Mouse (Mus musculus) gastrocnemius, adult 2 months (tissue): Measurements from ENCODE around the gene Plpp2. TPM values are rescaled to one million over a fixed set of nuclear protein-coding genes. Genes with fewer than 3 reads are reported as not detected.
A peak's percentile ranks its signal among the peaks of the same experiment; 100 is the strongest.

Experiments used
- DNase-seq: peaks from one replicate; pipeline ENCODE4 v3.0.0; 2022
- H3K27ac ChIP-seq: fragments of 200-600 bp; 2 replicates; pipeline ENCODE4 v1.8.1; 2022; ENCODE audit warnings: mild to moderate bottlenecking
- H3K4me3 ChIP-seq: fragments of 200-600 bp; 2 replicates; pipeline ENCODE4 v1.8.1; 2022; ENCODE audit warnings: mild to moderate bottlenecking, moderate library complexity
- CTCF ChIP-seq: fragments of 200-600 bp; IDR thresholded peaks from 2 replicates; pipeline ENCODE4 v1.8.1; 2022; ENCODE audit warnings: antibody characterized with exemption, mild to moderate bottlenecking, moderate library complexity
- intact Hi-C: fragments of 180-260 bp; cut with DNase I; formaldehyde crosslinking; loops from one replicate; pipeline ENCODE4 v1.15.1; 2025
- total RNA-seq, 2 experiments: library from RNA; stranded (reverse); gene quantifications; 2 replicates each; pipeline ENCODE4 v1.2.3; 2021

The Plpp2 gene
- total RNA-seq, 2 experiments from 2014 or later, result 0.71 to 0.73 TPM

DNA sequence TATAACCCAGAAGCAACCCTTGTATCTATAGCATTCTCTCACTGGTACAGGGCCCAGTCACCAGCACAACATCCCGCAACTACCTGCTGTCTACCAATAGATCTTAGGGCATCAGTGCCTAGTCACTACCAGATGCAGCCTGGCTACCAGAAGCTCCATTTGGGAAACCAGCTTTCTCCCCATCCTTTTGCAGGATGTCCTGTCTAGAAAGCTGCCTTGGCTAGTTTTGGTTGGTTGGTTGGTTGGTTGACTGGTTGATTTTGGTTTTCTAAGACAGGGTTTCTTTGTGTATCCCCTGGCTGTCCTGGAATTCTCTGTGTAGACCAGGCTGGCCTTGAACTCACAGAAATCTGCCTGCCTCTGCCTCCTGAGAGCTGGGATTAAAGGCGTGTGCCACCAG, 26.1 kb upstream of the Plpp2 start:
- Histone ChIP-seq H3K27ac (no peak overlapping the region), H3K4me3 (no peak overlapping the region)
- TF ChIP-seq CTCF, result no peak
- intact Hi-C loops, result no loop called here
- DNase-seq, result no peak

DNA sequence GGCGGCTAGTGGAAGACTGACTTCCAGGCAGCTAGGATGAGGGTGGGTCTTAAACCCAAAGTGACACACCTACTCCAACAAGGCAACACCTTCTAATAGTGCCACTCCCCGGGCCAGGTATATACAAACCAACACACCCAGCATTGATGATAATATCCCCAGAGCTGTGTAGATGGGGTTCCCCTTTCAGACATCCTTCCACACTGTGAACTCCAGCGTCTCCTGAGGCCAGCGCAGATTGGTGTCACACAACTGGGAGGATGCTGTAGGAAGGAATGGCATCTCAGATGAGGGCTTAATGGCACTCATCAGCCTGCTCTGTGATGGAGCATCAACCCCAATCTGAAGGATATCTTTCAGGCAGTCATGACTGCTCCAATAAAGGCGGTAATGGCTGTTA, 23.9 kb upstream of the Plpp2 start:
- no peak for TF ChIP-seq CTCF
- intact Hi-C loops, result no loop called here

DNA sequence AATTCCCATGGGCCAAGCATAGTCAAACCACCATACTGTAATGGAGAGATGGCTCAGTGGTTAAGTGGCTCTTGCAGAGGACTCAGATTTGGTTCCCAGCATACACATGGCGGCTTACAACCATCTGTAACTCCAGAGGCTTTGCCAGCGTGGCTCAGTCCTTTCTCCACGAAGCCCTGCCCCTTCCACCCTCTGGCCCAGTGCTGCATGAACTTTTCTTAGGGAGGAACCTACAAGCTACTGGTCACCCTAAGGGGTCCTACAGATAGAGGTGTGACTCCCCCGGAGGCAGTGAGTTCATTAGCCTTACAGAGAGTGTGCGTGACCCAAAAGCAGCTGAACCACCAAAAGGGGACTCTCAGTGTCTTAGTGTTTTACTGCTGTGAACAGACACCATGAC, 23.4 kb upstream of the Plpp2 start:
- intact Hi-C loops, result no loop called here
- Histone ChIP-seq H3K27ac (no peak overlapping the region), H3K4me3 (no peak overlapping the region)
- no peak for DNase-seq
- TF ChIP-seq CTCF, result no peak

More for the DNA sequence above, 23.9 kb upstream of the Plpp2 start:
- H3K4me3 ChIP-seq, result no peak overlapping the region
- no peak for DNase-seq
- H3K27ac ChIP-seq, result no peak overlapping the region

DNA sequence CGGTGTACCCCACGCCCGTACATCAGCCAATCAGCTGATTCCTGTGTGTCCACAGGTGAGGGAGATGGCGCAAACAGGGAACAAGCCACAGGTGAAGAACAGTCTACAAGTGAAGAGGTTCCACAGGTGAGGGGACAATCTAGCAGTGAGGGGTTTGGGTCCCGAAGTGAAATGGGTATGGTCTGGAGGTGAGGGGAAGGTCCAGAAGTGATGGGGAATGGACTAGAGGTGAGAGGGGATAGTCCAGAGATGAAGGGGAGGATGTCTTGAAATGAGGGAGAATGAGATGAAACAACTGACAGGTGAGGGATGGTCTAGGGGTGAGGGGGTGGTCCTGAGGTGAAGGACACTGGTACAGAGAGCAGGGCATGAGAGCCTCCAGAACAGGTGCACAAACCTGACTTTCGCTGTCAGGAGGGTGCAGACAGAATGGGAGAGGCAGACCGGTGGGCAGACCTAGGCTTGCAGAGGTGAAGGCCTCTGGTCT, 21.7 kb upstream of the Plpp2 start:
- no peak for DNase-seq
- no peak for TF ChIP-seq CTCF
- H3K27ac ChIP-seq, result peak overlapping the region; percentile 86
- intact Hi-C loops, result no loop called here
- H3K4me3 ChIP-seq, result peak overlapping the region; percentile 94

DNA sequence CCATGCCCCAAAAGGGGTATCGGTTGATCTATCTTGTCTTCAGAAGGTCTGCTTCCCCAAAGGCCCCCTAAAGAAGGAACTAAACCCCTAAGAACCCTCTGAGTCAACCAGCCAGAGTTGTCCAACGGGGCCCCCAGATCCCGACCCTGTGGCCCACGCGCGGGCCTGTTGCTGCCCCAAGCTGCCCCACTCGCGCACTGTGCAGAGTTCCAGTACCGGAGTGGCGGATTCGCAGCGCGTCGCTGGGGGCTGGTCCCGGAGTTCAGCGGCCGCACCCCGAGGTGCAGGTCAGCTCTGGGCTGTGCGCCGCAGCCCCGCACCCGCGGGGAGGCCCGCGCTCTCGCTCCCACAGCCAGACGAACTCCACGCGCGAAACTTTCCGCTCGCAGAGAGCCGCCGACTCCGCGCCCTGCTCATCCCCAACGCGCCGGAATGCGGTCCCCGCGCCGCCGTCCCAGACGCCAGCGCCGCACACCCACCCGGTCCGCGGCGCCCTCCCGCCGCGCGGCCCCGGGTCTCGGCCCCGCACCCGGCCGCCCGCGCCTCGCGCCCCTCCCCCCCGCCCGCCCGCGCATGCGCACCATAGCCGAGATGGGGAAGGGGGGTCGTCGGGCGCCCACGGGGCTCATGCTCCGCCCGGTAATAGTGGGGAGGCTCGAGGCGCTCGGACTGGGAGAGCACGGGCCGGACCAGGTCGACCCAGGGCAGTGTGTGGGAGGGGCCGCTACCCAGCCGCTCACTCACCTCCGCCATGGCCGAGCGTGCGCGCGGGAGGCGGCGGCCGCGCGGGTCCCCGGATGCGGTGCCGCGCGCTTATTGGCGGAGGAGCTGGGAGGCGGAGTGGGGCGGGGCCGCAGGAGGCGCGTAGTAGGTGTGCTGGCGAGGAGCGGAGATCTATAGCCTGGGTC, 21.0 kb upstream of the Plpp2 start, which contains the start of gene Mier2:
Mier2 (minus strand) TSS at position 870 of the 908 bp plus-strand sequence.
- intact Hi-C loops, result no loop called here
- peak; percentile 85 for DNase-seq
- TF ChIP-seq CTCF, result no peak
- peak within 1 kb of the TSS; percentile 86 for H3K27ac ChIP-seq
- H3K4me3 ChIP-seq, result peak within 1 kb of the TSS; percentile 94

DNA sequence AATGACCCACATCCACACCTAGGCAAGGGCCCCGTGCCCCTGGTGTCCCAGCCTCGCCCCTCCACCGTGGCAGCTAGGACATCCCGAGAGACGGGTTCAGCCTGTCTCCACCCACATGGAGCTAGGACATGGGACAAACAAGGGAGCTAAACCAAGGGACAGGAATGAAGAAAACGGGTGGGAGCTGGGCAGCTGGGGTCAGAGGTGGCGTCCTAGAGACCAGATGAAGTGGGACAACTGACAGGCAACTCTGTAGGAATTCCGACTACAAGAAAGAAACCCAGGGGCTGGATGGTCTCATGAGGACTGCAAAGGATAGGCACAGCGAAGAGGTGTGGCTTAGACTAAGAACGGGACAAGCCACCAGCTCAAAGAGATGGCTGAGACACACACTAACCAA, 20.1 kb upstream of the Plpp2 start:
- peak overlapping the region; percentile 94 for H3K4me3 ChIP-seq
- no peak for DNase-seq
- no peak for TF ChIP-seq CTCF

DNA sequence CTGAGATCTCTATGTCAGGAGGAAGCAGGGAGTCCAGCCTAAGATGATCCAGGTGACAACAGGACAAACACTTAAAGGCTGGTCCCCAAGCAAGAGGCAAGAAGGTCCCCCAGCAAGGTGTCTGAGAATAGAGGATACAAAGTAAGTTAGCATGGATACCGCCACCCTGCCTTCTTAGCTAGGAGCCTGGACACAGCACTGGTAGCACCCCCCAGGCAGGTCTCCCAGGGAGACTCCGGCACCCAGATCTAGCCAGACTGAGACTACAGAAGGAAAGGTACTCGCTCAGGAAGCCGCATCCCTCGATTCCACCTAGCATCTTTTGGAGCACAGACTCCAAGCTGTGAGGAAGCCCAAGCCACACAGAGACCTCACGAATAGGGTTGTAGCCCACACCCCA, 19.6 kb upstream of the Plpp2 start:
- TF ChIP-seq CTCF, result no peak
- intact Hi-C loops, result no loop called here
- DNase-seq, result no peak
- H3K4me3 ChIP-seq, result no peak overlapping the region
- no peak overlapping the region for H3K27ac ChIP-seq

More for the DNA sequence above, 20.1 kb upstream of the Plpp2 start:
- intact Hi-C loops, result no loop called here
- H3K27ac ChIP-seq, result no peak overlapping the region

DNA sequence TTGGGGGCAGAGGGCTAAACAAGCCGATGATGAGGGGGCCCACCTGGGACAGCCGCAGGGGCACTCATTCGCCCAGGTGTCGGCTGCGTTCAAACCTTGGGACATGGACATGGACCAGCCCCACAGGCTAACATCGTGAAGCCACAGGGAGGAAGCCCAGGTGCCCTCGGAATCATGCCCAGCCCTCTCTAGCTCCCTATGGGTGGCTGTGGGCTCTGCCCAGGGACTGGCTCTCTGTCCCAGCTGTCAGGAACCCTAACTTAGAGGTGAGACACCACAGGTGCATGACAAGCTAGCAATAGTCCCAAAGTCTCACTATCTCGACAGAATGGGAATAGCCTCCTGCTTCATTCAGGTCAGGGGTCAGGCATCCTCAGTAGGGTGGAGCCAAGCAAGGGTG, 18.9 kb upstream of the Plpp2 start:
- no peak overlapping the region for H3K27ac ChIP-seq
- intact Hi-C loops, result no loop called here
- no peak overlapping the region for H3K4me3 ChIP-seq
- DNase-seq, result no peak
- no peak for TF ChIP-seq CTCF

DNA sequence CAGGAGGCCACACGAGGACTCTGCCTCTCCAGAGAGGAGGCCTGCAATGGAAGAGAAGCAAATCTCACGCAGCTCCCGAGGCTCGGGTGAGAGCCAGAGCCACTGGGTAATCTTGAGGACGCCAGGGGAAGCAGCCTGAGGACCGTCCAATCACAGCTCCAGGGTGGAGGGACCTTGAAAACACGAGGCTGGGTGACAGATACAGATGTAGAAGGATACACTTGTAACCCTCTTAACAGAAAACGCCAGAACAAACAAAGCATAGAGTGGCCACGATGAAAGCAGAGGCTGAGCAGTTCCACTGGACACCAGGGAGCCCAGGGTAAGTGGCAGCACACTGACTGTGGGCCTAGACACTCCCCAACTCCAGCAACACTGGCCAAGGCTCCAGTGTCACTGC, 16.8 kb upstream of the Plpp2 start:
- no peak overlapping the region for H3K27ac ChIP-seq
- intact Hi-C loops, result no loop called here
- DNase-seq, result no peak
- no peak overlapping the region for H3K4me3 ChIP-seq
- TF ChIP-seq CTCF, result no peak

DNA sequence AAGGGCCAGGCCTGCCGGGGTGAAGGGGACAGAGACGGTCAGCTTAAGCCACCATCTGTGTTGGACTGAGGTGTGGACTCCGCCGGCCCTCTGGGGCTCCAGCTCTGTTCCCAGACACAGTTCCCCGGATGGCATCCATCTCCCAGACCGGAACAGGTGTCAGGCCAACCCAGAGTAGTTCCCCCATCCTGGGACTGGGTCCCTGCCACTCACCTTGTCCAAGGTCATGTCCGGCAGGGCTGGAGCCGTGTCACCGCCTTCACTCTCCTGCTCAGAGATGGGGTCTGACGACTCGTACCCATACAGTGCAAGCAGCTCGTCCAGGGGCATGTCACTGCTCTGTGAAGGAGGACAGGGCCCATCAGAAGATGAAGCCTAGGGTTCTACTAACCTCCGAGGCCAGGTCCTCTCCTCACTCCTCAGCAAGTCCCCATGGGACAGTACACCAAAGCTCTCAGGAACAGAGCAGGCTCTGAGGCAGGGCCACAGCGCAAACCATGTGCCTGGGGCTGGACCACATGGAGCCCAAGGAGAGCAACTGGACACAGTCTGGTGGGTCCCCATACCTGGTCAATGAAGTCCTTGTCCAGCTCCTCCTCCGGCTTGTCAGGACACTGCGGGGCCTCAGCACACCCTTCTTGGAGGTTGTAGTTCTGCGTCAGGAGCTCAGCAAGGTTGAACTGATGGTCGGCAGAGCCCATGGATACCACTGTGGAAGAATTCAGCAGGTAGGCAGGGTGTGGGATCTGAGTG, 15.6 kb upstream of the Plpp2 start:
- no peak for DNase-seq
- Histone ChIP-seq H3K4me3 (no peak overlapping the region), H3K27ac (no peak overlapping the region)
- TF ChIP-seq CTCF, result no peak
- intact Hi-C loops, result no loop called here

DNA sequence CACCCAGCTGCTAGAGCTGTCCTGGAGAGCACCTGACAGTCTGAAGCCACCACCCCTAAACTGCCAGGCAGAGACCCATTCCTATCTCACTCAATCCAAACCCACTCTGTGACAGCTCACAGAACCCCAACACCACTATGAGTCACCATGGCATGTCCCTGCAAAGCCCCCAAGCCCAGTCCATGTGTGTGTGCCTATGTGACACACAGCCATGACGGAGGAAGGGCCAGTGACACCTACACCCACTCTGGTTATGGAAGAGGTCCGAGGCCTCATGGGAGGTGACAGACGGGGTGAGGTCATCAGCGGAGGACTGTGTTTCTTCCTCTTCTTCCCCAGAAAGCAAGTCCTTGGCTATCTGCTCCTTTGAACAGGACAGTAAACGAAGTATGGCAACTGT, 14.9 kb upstream of the Plpp2 start:
- no peak overlapping the region for H3K27ac ChIP-seq
- DNase-seq, result no peak
- no peak overlapping the region for H3K4me3 ChIP-seq
- no peak for TF ChIP-seq CTCF
- intact Hi-C loops, result no loop called here

DNA sequence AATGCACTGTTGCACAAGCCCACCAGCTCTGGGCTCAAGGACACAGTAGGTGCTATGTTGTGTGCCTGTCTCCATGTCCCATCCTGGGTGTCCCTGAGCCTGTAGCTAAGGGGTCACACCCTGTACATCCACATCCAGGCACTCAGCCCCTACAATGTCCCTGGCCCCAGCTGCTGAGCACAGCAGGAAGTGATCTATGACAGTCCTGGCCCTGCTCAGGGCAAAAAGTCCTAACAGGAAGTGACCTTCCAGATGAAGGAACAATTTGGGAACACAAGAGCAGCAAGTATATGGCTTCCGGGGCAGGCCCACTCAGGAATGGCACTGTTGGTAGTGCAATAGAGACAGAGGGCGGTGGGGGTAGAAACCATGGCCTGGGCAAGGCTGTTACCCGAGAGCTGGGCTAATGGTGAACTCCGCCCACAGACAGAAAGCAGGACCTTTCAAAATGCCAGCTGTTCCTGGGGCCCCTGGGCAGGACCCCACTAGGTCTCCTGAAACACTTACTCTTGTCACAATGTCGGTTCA, 13.6 kb upstream of the Plpp2 start:
- no peak overlapping the region for H3K27ac ChIP-seq
- DNase-seq, result no peak
- no peak for TF ChIP-seq CTCF
- no peak overlapping the region for H3K4me3 ChIP-seq
- intact Hi-C loops, result no loop called here

DNA sequence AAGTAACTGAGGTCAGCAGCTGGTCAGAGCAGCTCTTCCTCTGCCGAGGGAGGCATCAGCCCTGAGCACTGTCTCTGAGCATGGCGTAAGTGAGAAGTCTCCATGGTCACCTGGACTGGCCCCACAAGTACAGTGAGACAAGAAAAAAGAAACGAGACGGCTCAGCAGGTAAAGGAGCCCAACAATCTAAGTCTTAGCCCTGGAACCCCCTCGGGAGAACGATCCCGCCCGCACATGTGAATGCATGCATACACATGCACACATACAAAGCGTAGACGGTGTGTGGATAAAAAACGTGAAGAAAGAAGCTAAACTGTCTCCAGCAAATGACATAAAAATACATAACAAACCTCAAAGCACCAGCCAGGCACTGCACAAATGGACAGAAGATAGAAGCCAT, 12.9 kb upstream of the Plpp2 start:
- no peak for TF ChIP-seq CTCF
- intact Hi-C loops, result no loop called here

More for the DNA sequence above, 12.9 kb upstream of the Plpp2 start:
- Histone ChIP-seq H3K4me3 (no peak overlapping the region), H3K27ac (no peak overlapping the region)
- DNase-seq, result no peak
